Mouse (Mus musculus) frontal cortex, postnatal 14 days (tissue): ENCODE data around the gene Rcor2.

Experiments
- DNase-seq, 2 experiments: peaks; one replicate each; pipeline ENCODE4 v3.0.0; 2022; ENCODE audit warnings: low spot score in 2 of 2

The Rcor2 gene

DNA sequence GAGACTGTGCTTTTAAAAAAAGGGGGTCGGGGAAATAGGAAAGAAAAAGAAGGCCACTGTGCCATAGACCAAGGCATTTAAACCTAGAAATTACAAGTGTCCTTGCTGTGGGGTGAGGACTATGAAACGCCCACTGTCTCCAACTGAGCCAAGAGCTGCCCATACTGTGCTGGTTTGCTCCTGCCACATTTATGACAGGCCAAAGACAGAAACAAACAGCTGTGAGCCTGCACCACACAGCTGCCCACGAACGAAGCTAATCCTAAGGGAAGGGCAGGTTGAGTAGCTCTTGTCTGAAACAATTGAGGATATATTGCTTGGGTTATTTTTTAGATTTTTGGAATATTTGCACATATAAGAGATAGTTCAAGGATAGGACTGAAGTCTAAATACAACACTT, 49.7 kb downstream of the Rcor2 start:
- no peak for DNase-seq

DNA sequence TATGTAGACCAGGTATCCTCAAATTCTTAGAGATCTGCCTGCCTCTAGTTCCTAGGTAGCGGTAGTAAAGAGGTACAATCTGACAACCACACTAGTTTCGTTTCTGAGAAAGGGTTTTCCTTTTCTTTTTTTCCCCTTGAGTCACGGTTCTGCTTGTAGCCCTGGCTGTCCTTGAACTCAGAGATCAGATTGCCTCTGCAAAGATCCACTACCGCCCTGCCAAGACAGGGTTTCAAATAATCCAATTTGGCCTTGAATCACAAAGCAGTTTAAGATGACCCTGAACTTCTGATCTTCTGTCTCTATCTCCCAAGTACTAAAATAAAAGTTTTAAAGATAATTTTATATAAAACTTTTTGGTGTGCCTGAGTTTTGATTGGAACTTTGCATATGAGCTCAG, 50.6 kb downstream of the Rcor2 start:
- no peak for DNase-seq

DNA sequence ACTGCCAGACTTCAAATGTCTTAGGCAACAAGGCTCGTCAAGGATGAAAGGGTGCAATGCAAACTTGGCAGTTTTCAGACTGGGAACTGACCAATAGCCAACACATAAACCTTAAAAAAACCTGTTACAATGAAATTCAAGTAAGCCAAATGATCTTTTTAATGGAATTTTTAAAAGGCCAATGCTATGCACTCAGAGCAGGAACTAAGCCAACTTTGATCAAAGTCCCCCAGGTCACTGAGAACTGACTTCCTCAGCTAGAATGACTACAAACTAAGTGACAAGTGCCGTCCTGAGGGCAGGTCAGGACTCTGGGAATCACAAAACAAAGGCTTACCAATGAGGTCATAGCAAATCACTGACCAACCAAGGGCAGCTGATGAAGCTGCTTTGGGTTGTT, 53.1 kb downstream of the Rcor2 start:
- DNase-seq = no peak

DNA sequence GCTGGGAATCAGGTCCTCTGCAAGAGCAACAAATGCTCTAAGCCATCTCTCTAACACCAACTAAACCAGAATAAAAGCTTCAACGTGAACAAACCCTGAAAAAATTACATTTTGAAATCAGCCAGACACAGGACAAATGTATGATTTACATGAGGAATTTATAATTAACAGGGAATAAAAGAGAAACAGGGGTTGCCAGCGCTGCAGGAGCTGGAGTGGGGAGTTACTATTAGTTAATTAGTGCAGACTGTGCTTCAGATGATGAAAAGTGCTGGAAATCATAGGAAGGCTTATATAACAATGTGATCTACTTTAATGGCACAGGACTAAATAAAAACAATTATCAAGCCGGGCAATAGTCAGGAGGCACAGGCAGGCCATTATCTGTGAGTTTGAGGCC, 54.3 kb downstream of the Rcor2 start:
- DNase-seq = no peak
